ENCODE assay signal across 7 mouse cellular contexts in the genomic region with DNA sequence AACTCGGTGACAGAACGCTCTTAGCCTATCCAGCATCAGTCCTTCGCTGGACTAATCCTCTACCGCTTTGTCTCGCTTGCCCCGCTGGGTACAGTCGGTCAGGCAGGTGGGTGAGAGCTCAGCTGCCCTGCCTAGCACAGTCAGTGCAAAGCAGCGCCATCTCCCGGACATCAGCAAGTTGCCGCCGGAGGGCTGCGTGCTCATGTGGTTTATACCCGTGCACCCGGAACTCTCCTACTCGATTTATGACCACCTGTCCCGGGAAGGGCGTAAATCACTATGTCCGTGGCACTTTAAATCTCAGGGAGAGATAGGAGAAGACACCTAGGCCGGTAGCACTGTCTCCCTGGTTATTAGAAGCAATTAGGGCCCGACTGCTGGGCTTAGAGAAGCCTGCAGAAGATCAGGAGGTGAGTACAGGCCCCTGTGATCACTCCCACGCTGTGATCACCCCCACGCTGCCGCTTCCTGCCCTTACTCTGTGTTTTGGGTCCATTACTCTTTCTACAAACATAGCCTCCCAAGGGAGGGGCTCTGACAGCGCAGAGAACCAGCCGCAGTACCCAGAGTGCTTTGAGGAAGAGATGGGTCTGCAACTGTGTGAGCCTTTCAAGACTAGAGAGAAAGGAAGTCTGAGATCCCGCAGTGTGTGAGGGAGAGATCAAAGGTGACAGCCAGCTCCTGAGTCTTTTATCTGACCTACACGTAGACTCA. TPM values are rescaled to one million over a fixed set of nuclear protein-coding genes. Genes with fewer than 3 reads are reported as not detected.
DNase-seq lines count a peak whose midpoint lies in the region; ATAC-seq lines count a peak whose summit lies in the region.

No protein-coding gene starts in this region.

- no peaks in the 10 kb centered on the region for H3K9me3 ChIP-seq in embryonic facial prominence, embryonic 14.5 days (ENCODE audit: control insufficient read depth, low read length)
- H3K9me3 ChIP-seq in hindbrain, embryonic 13.5 days: no peaks in the 10 kb centered on the region

- H3K27ac ChIP-seq in embryonic facial prominence, embryonic 14.5 days (replicated peaks; ENCODE audit: low read depth, low read length): no peak overlapping the region
- H3K27ac ChIP-seq in hindbrain, embryonic 13.5 days: no peak overlapping the region

- H3K4me2 ChIP-seq in embryonic facial prominence, embryonic 14.5 days (ENCODE audit: low read depth, low read length): no peak overlapping the region
- peak overlapping the region; percentile 13; the same call in 1 of the 2 replicates for H3K4me2 ChIP-seq in hindbrain, embryonic 13.5 days

- H3K27me3 ChIP-seq in embryonic facial prominence, embryonic 14.5 days (replicated peaks; ENCODE audit: control insufficient read depth, insufficient read depth, low read length): no peaks in the 10 kb centered on the region
- H3K27me3 ChIP-seq in hindbrain, embryonic 13.5 days: 0 out of 2 replicates have a peak, but pooled peaks cover 7% of the 10 kb centered on the region

- DNase-seq in R1 (ENCODE audit: low read depth, low spot score): peak; percentile 74
- peak; percentile 29 for DNase-seq in embryonic facial prominence, embryonic 14.5 days (ENCODE audit: low spot score)
- DNase-seq in liver: peak; percentile 68
- peak; percentile 21 for DNase-seq in testis, postnatal 14 days (ENCODE audit: low spot score)

- ATAC-seq in CD4-positive, CD25-positive, alpha-beta regulatory T cell, adult 4 months: peak; percentile 85
- ATAC-seq in embryonic facial prominence, embryonic 14.5 days (ENCODE audit: low read depth): no peak
- no peak for ATAC-seq in hindbrain, embryonic 13.5 days (ENCODE audit: low FRiP score)
- ATAC-seq in monocyte, adult 5-6 weeks (replicated peaks; ENCODE audit: insufficient number of reproducible peaks, low FRiP score, low TSS enrichment, poor library complexity, severe bottlenecking): peak; percentile 43; the same call in 1 of the 2 replicates

- H3K4me3 ChIP-seq in embryonic facial prominence, embryonic 14.5 days (ENCODE audit: low read depth, low read length): no peak overlapping the region
- H3K4me3 ChIP-seq in hindbrain, embryonic 13.5 days: no peak overlapping the region

- no peaks in the 10 kb centered on the region for H3K36me3 ChIP-seq in embryonic facial prominence, embryonic 14.5 days (ENCODE audit: control insufficient read depth, insufficient read depth, low read length)
- H3K36me3 ChIP-seq in hindbrain, embryonic 13.5 days: no peaks in the 10 kb centered on the region

- no peak overlapping the region for H3K9ac ChIP-seq in embryonic facial prominence, embryonic 14.5 days (ENCODE audit: low read depth, low read length)
- H3K9ac ChIP-seq in hindbrain, embryonic 13.5 days: 0 out of 2 replicates have a peak overlapping the region, but pooled peaks have one; percentile 19

- no peaks in the 10 kb centered on the region for H3K4me1 ChIP-seq in embryonic facial prominence, embryonic 14.5 days (ENCODE audit: control insufficient read depth, insufficient read depth, low read length)
- H3K4me1 ChIP-seq in hindbrain, embryonic 13.5 days (replicated peaks): no peaks in the 10 kb centered on the region; the same call in 1 of the 2 replicates

- WGBS in embryonic facial prominence, embryonic 14.5 days: 17% methylated on average over 27 of the region's 27 CpGs
- WGBS in hindbrain, embryonic 13.5 days: 23% methylated on average over 27 of the region's 27 CpGs

RNA-seq across cellular contexts. Expression of a gene that starts 17.8 kb away (rescaled TPM):
- under 1 TPM in 1 of 2 experiments, not detected in 1; 0.44 TPM for polyA plus RNA-seq in CD4-positive, CD25-positive, alpha-beta regulatory T cell, adult 4 months (2017; shearing (Covaris generic))
- 0.08 and 0.24 TPM in 2 replicates for polyA plus RNA-seq in embryonic facial prominence, embryonic 14.5 days (2014; fragmentation: Nextera tagmentation; extraction: Ambion mirVana)
- 0.09 and 0.17 TPM in 2 replicates for polyA plus RNA-seq in hindbrain, embryonic 13.5 days (2015; fragmentation: Nextera tagmentation; extraction: Ambion mirVana)
- total RNA-seq in monocyte, adult 5-6 weeks (2017): not detected in 3 replicates

RNA-seq across cellular contexts. Expression of a gene that starts 52.9 kb away (rescaled TPM):
- 10 to 100 TPM; 10.7 to 32.3 TPM for polyA plus RNA-seq in CD4-positive, CD25-positive, alpha-beta regulatory T cell, adult 4 months (2017; shearing (Covaris generic))
- 212 and 218 TPM in 2 replicates for polyA plus RNA-seq in embryonic facial prominence, embryonic 14.5 days (2014; fragmentation: Nextera tagmentation; extraction: Ambion mirVana)
- polyA plus RNA-seq in hindbrain, embryonic 13.5 days (2015; fragmentation: Nextera tagmentation; extraction: Ambion mirVana): 110 and 119 TPM in 2 replicates
- total RNA-seq in monocyte, adult 5-6 weeks (2017): 44.9 to 78.1 TPM (median 60.4 TPM) in 3 replicates

Comparison
In these comparisons a context has a peak if more than half of its experiments do, and no peak if none do; other contexts are left out.
1. ATAC-seq: peak in CD4-positive, CD25-positive, alpha-beta regulatory T cell, adult 4 months (single experiment) and monocyte, adult 5-6 weeks (single experiment); none in embryonic facial prominence, embryonic 14.5 days (single experiment) and hindbrain, embryonic 13.5 days (single experiment).
2. DNase-seq: peak in every context shown above with its lines; median percentile 74 in R1; 68 in liver; 29 in embryonic facial prominence, embryonic 14.5 days; 21 in testis, postnatal 14 days.